Mouse (Mus musculus) embryonic facial prominence, embryonic 10.5 days (tissue): ENCODE measurements at regions not wholly inside any gene's neighbourhood (a gene's known extent, or its start where the extent isn't known, plus 50 kb on each side); places are given as distances from the start of the nearest gene placed in this dataset.
A peak's percentile ranks its signal among the peaks of the same experiment; 100 is the strongest.

ENCODE experiments used
- DNase-seq: peaks from one replicate; pipeline ENCODE4 v3.0.0-alpha.2; 2017; ENCODE audit warnings: low spot score
- H3K27ac ChIP-seq: fragments of 300-500 bp; sonication (generic); replicated peaks from 2 replicates; pipeline ENCODE4 v1.5.1; 2016; ENCODE audit warnings: mild to moderate bottlenecking
- H3K27me3 ChIP-seq: fragments of 300-500 bp; sonication (generic); replicated peaks from 2 replicates; pipeline ENCODE4 v1.6.1; 2016; ENCODE audit warnings: low read depth, mild to moderate bottlenecking; ENCODE audit not compliant: poor library complexity, severe bottlenecking
- H3K36me3 ChIP-seq: fragments of 300-500 bp; sonication (generic); replicated peaks from 2 replicates; pipeline ENCODE4 v1.6.1; 2016; ENCODE audit warnings: mild to moderate bottlenecking, moderate library complexity
- H3K4me1 ChIP-seq: fragments of 300-500 bp; sonication (generic); 2 replicates; pipeline ENCODE4 v1.6.1; 2016
- H3K4me3 ChIP-seq: fragments of 300-500 bp; sonication (generic); 2 replicates; pipeline ENCODE4 v1.5.1; 2016; ENCODE audit warnings: mild to moderate bottlenecking, moderate library complexity
- H3K9me3 ChIP-seq: fragments of 300-500 bp; sonication (generic); 2 replicates; pipeline ENCODE4 v1.6.1; 2016; ENCODE audit warnings: mild to moderate bottlenecking
- WGBS: fragments of 180-500 bp; shearing (Covaris S2); methylation state at CpG from one replicate; pipeline ENCODE4 v1.1.7; 2016; 5-methylcytosine and 5-hydroxymethylcytosine counted together

- no peaks in the 10 kb centered on the region for H3K4me1 ChIP-seq
- H3K36me3 ChIP-seq, result no peaks in the 10 kb centered on the region
- H3K9me3 ChIP-seq, result no peaks in the 10 kb centered on the region
- no peak for DNase-seq
- 80% methylated on average over 1 of the region's 1 CpGs for WGBS
- no peak overlapping the region for H3K4me3 ChIP-seq
- H3K27me3 ChIP-seq, result no peaks in the 10 kb centered on the region
- no peak overlapping the region for H3K27ac ChIP-seq
Measured at GRCm38 (mm10) chr4:78666326-78666725, 454.6 kb upstream of the Ptprd start.

GRCm38 (mm10) chr4:78642773-78643172 is 431.0 kb upstream of the Ptprd start:
- H3K9me3 ChIP-seq, result no peaks in the 10 kb centered on the region
- H3K4me1 ChIP-seq, result no peaks in the 10 kb centered on the region
- H3K36me3 ChIP-seq, result no peaks in the 10 kb centered on the region
- WGBS, result 78% methylated on average over 1 of the region's 1 CpGs
- DNase-seq, result no peak
- H3K27me3 ChIP-seq, result no peaks in the 10 kb centered on the region
- no peak overlapping the region for H3K27ac ChIP-seq
- H3K4me3 ChIP-seq, result no peak overlapping the region

- 0 out of 2 replicates have a peak overlapping the region, but pooled peaks have one; percentile 40 for H3K27ac ChIP-seq
- H3K4me1 ChIP-seq, result no peaks in the 10 kb centered on the region
- DNase-seq, result peak; percentile 53
- peak overlapping the region; percentile 49 for H3K4me3 ChIP-seq
- 12% methylated on average over 18 of the region's 18 CpGs for WGBS
- no peaks in the 10 kb centered on the region for H3K27me3 ChIP-seq
- no peaks in the 10 kb centered on the region for H3K36me3 ChIP-seq
- H3K9me3 ChIP-seq, result no peaks in the 10 kb centered on the region
Measured at GRCm38 (mm10) chr4:78606461-78606830, 394.7 kb upstream of the Ptprd start.

GRCm38 (mm10) chr4:78605763-78606460 is 394.2 kb upstream of the Ptprd start:
- WGBS, result 89% methylated on average over 4 of the region's 4 CpGs
- DNase-seq, result no peak
- Histone ChIP-seq H3K27me3 (no peaks in the 10 kb centered on the region), H3K36me3 (no peaks in the 10 kb centered on the region), H3K27ac (0 out of 2 replicates have a peak overlapping the region, but pooled peaks have one; percentile 40), H3K4me3 (peak overlapping the region; percentile 49), H3K9me3 (no peaks in the 10 kb centered on the region), H3K4me1 (no peaks in the 10 kb centered on the region)

- Histone ChIP-seq H3K36me3 (no peaks in the 10 kb centered on the region), H3K27me3 (no peaks in the 10 kb centered on the region), H3K4me1 (no peaks in the 10 kb centered on the region), H3K4me3 (no peak overlapping the region), H3K27ac (no peak overlapping the region), H3K9me3 (no peaks in the 10 kb centered on the region)
- no peak for DNase-seq
- WGBS, result 91% methylated on average over 2 of the region's 2 CpGs
Measured at GRCm38 (mm10) chr4:78581590-78581989, 369.8 kb upstream of the Ptprd start.

GRCm38 (mm10) chr4:78565356-78565755 is 353.6 kb upstream of the Ptprd start:
- no peak for DNase-seq
- Histone ChIP-seq H3K27ac (no peak overlapping the region), H3K4me1 (no peaks in the 10 kb centered on the region), H3K36me3 (no peaks in the 10 kb centered on the region), H3K4me3 (no peak overlapping the region), H3K9me3 (no peaks in the 10 kb centered on the region), H3K27me3 (no peaks in the 10 kb centered on the region)
- 90% methylated on average over 2 of the region's 2 CpGs for WGBS
